Mouse (Mus musculus): ENCODE measurements at regions not wholly inside any gene's neighbourhood (a gene's known extent, or its start where the extent isn't known, plus 50 kb on each side); places are given as distances from the start of the nearest gene placed in this dataset.

DNA sequence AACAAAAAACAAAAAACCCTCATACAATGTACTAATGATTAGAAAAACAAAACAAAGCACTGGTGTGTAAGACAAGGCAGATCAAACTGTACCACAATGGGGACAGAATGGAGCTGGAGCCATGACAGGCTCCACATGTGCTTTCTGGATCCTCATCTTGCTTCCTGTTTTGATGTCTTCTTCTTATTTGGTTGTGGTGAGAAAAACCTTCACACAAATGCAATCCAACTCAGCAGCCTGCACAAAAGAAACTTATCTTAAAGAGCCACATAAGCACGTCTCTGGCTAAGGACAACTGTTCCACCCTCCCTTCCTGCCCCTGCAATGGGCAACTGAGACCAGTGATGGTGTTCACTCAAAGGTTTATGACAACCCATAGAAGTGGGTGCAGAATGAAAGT lies 271.9 kb upstream of the Fn1 start:
- no peaks in the 10 kb centered on the region for H3K36me3 ChIP-seq (ENCODE audit: insufficient read depth)
- no peak overlapping the region for H3K27ac ChIP-seq (ENCODE audit: low read depth)
- H3K27me3 ChIP-seq (ENCODE audit: insufficient read depth, low read length): no peaks in the 10 kb centered on the region
- no peak for DNase-seq
- no peaks in the 10 kb centered on the region for H3K9me3 ChIP-seq (ENCODE audit: low read depth, low read length)
- H3K4me3 ChIP-seq (ENCODE audit: low read depth, low read length): no peak overlapping the region
- H3K4me2 ChIP-seq: no peak overlapping the region
- TF ChIP-seq CTCF (IDR thresholded peaks at IDR 0.05; ENCODE audit: low read depth): no peak
- H3K9ac ChIP-seq: no peak overlapping the region
- 78% methylated on average over 1 of the region's 1 CpGs for WGBS
- no peak for ATAC-seq (ENCODE audit: insufficient read depth)
- H3K4me1 ChIP-seq (ENCODE audit: insufficient read depth): no peaks in the 10 kb centered on the region

DNA sequence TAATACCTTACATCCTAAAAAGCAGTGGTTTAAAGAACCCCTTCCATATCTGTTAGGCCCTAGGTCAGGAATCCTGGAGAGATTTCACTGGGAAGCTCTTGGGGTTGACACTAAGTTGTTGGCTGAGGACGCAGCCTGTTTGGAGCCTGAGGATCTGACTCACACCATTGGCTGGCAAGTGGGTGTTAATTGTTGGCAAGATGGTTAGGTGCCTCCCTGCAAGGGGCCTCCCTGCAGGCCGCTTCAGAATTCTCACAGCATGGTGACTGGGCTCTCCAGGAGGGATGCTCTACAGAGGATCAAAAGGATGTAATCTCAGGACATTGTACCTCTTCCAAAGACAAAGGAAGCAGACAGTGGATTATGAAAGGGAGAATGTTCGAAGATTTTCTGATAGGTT lies 270.7 kb upstream of the Fn1 start:
- Histone ChIP-seq H3K36me3 (ENCODE audit: insufficient read depth) (no peaks in the 10 kb centered on the region), H3K27me3 (ENCODE audit: insufficient read depth, low read length) (no peaks in the 10 kb centered on the region), H3K4me1 (ENCODE audit: insufficient read depth) (no peaks in the 10 kb centered on the region), H3K4me2 (no peak overlapping the region), H3K4me3 (ENCODE audit: low read depth, low read length) (no peak overlapping the region), H3K9me3 (ENCODE audit: low read depth, low read length) (no peaks in the 10 kb centered on the region), H3K27ac (ENCODE audit: low read depth) (no peak overlapping the region), H3K9ac (no peak overlapping the region)
- no peak for ATAC-seq (ENCODE audit: insufficient read depth)
- 61% methylated on average over 3 of the region's 3 CpGs for WGBS
- DNase-seq: no peak
- TF ChIP-seq CTCF (IDR thresholded peaks at IDR 0.05; ENCODE audit: low read depth): no peak

DNA sequence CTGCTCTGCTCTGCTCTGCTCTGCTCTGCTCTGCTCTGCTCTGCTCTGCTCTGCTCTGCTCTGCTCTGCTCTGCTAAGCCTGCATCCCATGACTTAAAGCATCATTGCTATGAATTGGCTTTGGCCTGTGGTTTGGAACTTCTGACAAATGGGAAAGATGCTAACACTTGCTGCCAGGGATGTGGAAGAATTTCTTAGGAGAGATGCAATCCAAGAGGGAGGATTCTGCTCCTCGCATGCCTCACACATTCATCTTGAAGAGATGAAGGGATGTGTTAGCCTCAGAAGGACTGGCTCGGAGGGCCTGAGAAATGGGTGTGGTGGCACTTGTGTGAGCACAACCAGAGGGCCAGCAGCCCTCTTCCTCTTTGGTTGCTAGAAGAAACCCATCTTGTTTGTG lies 268.5 kb upstream of the Fn1 start:
- ATAC-seq (ENCODE audit: insufficient read depth): no peak
- Histone ChIP-seq H3K4me1 (ENCODE audit: insufficient read depth) (no peaks in the 10 kb centered on the region), H3K9me3 (ENCODE audit: low read depth, low read length) (no peaks in the 10 kb centered on the region), H3K4me2 (no peak overlapping the region), H3K36me3 (ENCODE audit: insufficient read depth) (no peaks in the 10 kb centered on the region), H3K4me3 (ENCODE audit: low read depth, low read length) (no peak overlapping the region), H3K9ac (no peak overlapping the region), H3K27me3 (ENCODE audit: insufficient read depth, low read length) (no peaks in the 10 kb centered on the region), H3K27ac (ENCODE audit: low read depth) (no peak overlapping the region)
- 80% methylated on average over 2 of the region's 2 CpGs for WGBS
- DNase-seq: no peak
- no peak for TF ChIP-seq CTCF (IDR thresholded peaks at IDR 0.05; ENCODE audit: low read depth)

DNA sequence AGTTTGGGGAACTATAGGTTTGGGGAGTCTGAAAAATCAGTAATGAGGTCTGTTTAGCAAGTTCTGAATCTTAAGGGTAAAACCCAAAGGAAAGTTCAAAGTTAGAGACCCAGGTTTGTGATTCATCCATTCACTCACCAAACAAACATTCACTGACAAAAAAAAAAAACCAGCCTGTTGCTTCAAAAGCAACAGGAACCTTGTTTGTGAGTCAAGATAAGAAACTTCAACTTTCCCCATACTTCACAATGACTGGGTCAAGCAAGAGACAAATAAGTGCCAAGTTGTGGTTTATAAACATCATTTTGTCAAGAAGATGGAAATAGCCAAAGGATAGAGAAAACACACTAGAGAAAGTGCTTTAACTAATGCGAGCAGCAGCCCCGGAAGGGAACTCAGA lies 266.9 kb upstream of the Fn1 start:
- Histone ChIP-seq H3K9me3 (ENCODE audit: low read depth, low read length) (no peaks in the 10 kb centered on the region), H3K4me2 (no peak overlapping the region), H3K4me1 (ENCODE audit: insufficient read depth) (no peaks in the 10 kb centered on the region), H3K27ac (ENCODE audit: low read depth) (no peak overlapping the region), H3K27me3 (ENCODE audit: insufficient read depth, low read length) (no peaks in the 10 kb centered on the region), H3K4me3 (ENCODE audit: low read depth, low read length) (no peak overlapping the region), H3K9ac (no peak overlapping the region), H3K36me3 (ENCODE audit: insufficient read depth) (no peaks in the 10 kb centered on the region)
- WGBS: 73% methylated on average over 2 of the region's 2 CpGs
- no peak for TF ChIP-seq CTCF (IDR thresholded peaks at IDR 0.05; ENCODE audit: low read depth)
- DNase-seq (no peak), ATAC-seq (ENCODE audit: insufficient read depth) (no peak)

DNA sequence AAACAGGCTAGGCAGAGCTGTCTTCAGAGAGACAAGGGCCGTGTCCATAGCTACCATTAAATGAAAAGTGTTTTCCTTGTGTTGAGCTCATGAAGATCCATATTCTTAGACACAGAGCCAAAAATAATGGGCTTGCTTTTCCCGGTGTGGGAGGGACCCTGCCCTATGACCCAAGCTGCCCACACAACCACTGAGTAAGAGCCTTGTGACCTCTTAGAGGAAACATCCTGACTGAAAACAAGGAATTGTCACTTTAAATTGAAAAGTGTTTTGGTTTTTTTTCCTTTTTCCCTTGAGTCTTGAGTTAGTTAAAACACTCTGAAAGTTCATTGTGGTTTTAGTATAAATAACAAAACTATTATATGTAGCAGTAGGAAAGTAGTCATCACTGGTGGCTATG lies 264.0 kb upstream of the Fn1 start:
- WGBS: 65% methylated on average over 2 of the region's 2 CpGs
- no peak for ATAC-seq (ENCODE audit: insufficient read depth)

DNA sequence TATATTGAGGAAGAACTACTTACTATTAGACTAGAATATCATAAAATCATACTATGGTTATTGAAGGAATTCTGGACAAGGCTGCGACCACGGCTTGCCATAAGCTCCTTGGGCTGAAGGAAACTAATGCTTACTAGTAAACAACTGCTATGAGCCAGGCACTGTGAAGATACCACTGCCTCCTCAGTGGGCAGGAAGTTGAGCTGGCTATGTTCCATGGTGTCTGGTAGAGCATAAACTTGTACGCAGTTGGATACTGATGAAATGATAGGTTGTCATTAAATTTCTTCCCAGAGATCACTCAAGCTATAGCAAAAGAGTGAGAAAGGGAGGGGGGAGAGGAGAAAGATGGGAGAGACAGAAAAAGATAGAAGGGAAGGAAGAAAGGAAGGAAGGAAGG lies 261.4 kb upstream of the Fn1 start:
- no peaks in the 10 kb centered on the region for H3K36me3 ChIP-seq (ENCODE audit: insufficient read depth)
- WGBS: 58% methylated on average over 3 of the region's 3 CpGs
- ATAC-seq (ENCODE audit: insufficient read depth): 0 out of 2 replicates have a peak, but pooled peaks have one; percentile 39

More for the DNA sequence above, 264.0 kb upstream of the Fn1 start:
- no peak overlapping the region for H3K4me3 ChIP-seq (ENCODE audit: low read depth, low read length)
- H3K4me1 ChIP-seq (ENCODE audit: insufficient read depth): no peaks in the 10 kb centered on the region; the same call in 1 of the 2 replicates
- no peaks in the 10 kb centered on the region for H3K27me3 ChIP-seq (ENCODE audit: insufficient read depth, low read length)
- no peak overlapping the region for H3K27ac ChIP-seq (ENCODE audit: low read depth)
- H3K36me3 ChIP-seq (ENCODE audit: insufficient read depth): no peaks in the 10 kb centered on the region
- DNase-seq: no peak
- no peak overlapping the region for H3K9ac ChIP-seq
- H3K4me2 ChIP-seq: no peak overlapping the region
- H3K9me3 ChIP-seq (ENCODE audit: low read depth, low read length): no peaks in the 10 kb centered on the region
- no peak for TF ChIP-seq CTCF (IDR thresholded peaks at IDR 0.05; ENCODE audit: low read depth)

DNA sequence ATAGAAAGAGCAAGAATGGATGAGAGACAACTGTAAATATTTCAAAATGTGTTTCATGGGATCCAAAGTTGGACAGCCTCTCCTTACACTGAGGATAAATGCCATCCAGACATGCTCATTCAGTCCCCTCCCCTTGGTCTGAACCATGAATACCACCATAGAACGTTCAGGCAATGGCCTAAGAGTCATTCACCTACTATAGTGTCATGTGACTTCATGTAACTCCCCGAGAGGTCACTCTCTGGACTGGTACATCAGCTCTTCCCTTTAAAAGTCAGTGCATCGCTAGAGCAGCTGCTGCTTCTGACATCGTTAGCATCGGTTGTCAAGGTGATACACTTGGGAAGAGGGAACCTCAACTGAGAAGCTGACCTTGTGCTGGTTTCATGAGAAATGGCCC lies 260.2 kb upstream of the Fn1 start:
- Histone ChIP-seq H3K4me1 (ENCODE audit: insufficient read depth) (no peaks in the 10 kb centered on the region; the same call in 1 of the 2 replicates), H3K9ac (no peak overlapping the region), H3K9me3 (ENCODE audit: low read depth, low read length) (no peaks in the 10 kb centered on the region), H3K4me3 (ENCODE audit: low read depth, low read length) (no peak overlapping the region), H3K4me2 (no peak overlapping the region), H3K36me3 (ENCODE audit: insufficient read depth) (no peaks in the 10 kb centered on the region), H3K27me3 (ENCODE audit: insufficient read depth, low read length) (no peaks in the 10 kb centered on the region), H3K27ac (ENCODE audit: low read depth) (no peak overlapping the region)
- no peak for DNase-seq
- no peak for ATAC-seq (ENCODE audit: insufficient read depth)
- TF ChIP-seq CTCF (IDR thresholded peaks at IDR 0.05; ENCODE audit: low read depth): no peak
- WGBS: 69% methylated on average over 5 of the region's 5 CpGs

More for the DNA sequence above, 261.4 kb upstream of the Fn1 start:
- Histone ChIP-seq H3K9ac (no peak overlapping the region), H3K4me1 (ENCODE audit: insufficient read depth) (no peaks in the 10 kb centered on the region; the same call in 1 of the 2 replicates), H3K4me2 (no peak overlapping the region), H3K27me3 (ENCODE audit: insufficient read depth, low read length) (no peaks in the 10 kb centered on the region), H3K27ac (ENCODE audit: low read depth) (no peak overlapping the region), H3K4me3 (ENCODE audit: low read depth, low read length) (no peak overlapping the region), H3K9me3 (ENCODE audit: low read depth, low read length) (no peaks in the 10 kb centered on the region)
- peak; percentile 73 for DNase-seq
- TF ChIP-seq CTCF (IDR thresholded peaks at IDR 0.05; ENCODE audit: low read depth): no peak

DNA sequence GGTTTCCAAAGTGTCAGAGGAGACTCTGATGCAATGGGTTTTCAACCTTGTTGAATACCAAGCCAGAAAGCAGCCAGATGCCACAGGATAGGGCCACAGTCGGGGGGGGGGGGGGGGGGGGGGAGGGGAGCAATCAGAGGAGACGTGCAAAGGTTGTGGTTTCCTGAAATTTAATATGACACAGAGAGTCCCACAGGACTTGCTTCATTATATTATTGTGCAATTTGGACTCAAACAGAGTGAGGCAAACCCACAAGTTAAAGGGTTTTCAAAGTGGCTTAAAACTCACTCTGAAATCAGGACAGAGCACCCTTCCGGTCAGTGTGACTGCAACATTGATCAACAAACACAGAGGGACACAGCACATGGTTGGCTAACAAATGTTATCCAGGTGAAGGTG lies 259.4 kb upstream of the Fn1 start:
- H3K27me3 ChIP-seq (ENCODE audit: insufficient read depth, low read length): no peaks in the 10 kb centered on the region
- H3K4me2 ChIP-seq: no peak overlapping the region
- H3K9me3 ChIP-seq (ENCODE audit: low read depth, low read length): no peaks in the 10 kb centered on the region
- no peak overlapping the region for H3K27ac ChIP-seq (ENCODE audit: low read depth)
- no peak for ATAC-seq (ENCODE audit: insufficient read depth)
- no peak overlapping the region for H3K4me3 ChIP-seq (ENCODE audit: low read depth, low read length)
- no peaks in the 10 kb centered on the region for H3K36me3 ChIP-seq (ENCODE audit: insufficient read depth)
- no peak overlapping the region for H3K9ac ChIP-seq
- 46% methylated on average over 2 of the region's 3 CpGs for WGBS
- no peak for DNase-seq
- H3K4me1 ChIP-seq (ENCODE audit: insufficient read depth): no peaks in the 10 kb centered on the region; the same call in 1 of the 2 replicates
- no peak for TF ChIP-seq CTCF (IDR thresholded peaks at IDR 0.05; ENCODE audit: low read depth)

Data from lung, embryonic 14.5 days (tissue).